8 mouse cellular contexts compared by ENCODE assay signal in the genomic region with DNA sequence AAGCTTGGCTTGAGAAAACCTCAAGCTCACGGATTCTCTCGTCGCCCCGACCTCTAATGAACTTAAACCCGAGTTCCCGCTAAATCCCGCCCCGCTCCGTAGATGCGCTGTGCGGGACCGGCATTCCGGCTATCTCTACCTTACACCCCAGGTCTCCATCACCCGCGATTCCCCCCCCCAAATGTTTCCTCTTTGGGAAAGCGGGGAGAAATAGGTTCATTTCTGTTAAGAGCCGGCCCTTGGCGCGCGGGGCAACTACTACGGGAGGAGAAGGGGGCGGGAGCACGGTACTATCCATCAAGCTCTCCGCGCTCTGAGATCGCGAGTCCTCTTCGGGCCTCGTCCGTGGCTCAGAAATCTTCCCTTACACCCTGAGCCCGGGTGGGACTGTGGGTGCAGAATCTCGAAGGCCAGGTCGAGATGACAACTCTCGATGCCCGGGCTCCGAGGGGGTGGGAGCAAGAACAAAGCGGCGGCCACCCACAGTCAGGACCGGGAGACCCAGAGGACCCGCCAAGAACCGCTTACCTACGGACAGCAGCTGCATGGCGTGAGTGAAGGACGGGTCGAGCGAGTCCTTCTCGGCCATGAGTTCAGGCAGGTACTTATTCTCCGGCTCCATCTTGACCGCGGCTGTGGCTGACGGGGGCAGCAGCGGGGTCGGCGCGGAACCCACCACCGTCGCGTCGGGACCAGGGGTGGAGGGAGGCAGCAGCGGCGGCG. TPM values are rescaled to one million over a fixed set of nuclear protein-coding genes. Genes with fewer than 3 reads are reported as not detected.
DNase-seq lines count a peak whose midpoint lies in the region; ATAC-seq and TF ChIP-seq lines count a peak whose summit lies in the region.

No protein-coding gene starts in this region.

- TF ChIP-seq CTCF in E14TG2a.4 (conservative IDR thresholded peaks at IDR 0.05; ENCODE audit: low read length), result no peak
- no peak for TF ChIP-seq CTCF in lung, embryonic 14.5 days (IDR thresholded peaks at IDR 0.05; ENCODE audit: low read depth)

- peak overlapping the region; percentile 100 for H3K9ac ChIP-seq in forebrain, embryonic 13.5 days
- H3K9ac ChIP-seq in lung, embryonic 14.5 days, result peak overlapping the region; percentile 99

- peaks cover 26% of the 10 kb centered on the region for H3K36me3 ChIP-seq in E14TG2a.4 (ENCODE audit: insufficient read depth, low read length)
- H3K36me3 ChIP-seq in forebrain, embryonic 13.5 days (ENCODE audit: poor library complexity, severe bottlenecking), result no peaks in the 10 kb centered on the region
- H3K36me3 ChIP-seq in lung, embryonic 14.5 days (ENCODE audit: insufficient read depth), result peaks cover 15% of the 10 kb centered on the region

- peak overlapping the region; percentile 96 for H3K4me3 ChIP-seq in E14TG2a.4 (replicated peaks; ENCODE audit: low read length)
- peak overlapping the region; percentile 97 for H3K4me3 ChIP-seq in brown adipose tissue, adult 24 weeks (ENCODE audit: insufficient read depth, low read depth, low read length)
- peak overlapping the region; percentile 100 for H3K4me3 ChIP-seq in forebrain, embryonic 13.5 days
- H3K4me3 ChIP-seq in lung, embryonic 14.5 days (ENCODE audit: low read depth, low read length), result peak overlapping the region; percentile 99

- H3K4me1 ChIP-seq in E14TG2a.4 (replicated peaks; ENCODE audit: low read depth, low read length), result peaks cover 47% of the 10 kb centered on the region
- H3K4me1 ChIP-seq in brown adipose tissue, adult 24 weeks (ENCODE audit: control insufficient read depth, insufficient read depth, insufficient read length, low read length), result peaks cover 4% of the 10 kb centered on the region; the same call in 1 of the 2 replicates
- H3K4me1 ChIP-seq in forebrain, embryonic 13.5 days, result peaks cover 42% of the 10 kb centered on the region
- peaks cover 11% of the 10 kb centered on the region for H3K4me1 ChIP-seq in lung, embryonic 14.5 days (ENCODE audit: insufficient read depth)

- H3K9me3 ChIP-seq in E14TG2a.4 (ENCODE audit: low read length), result no peaks in the 10 kb centered on the region
- no peaks in the 10 kb centered on the region for H3K9me3 ChIP-seq in forebrain, embryonic 13.5 days (replicated peaks)
- no peaks in the 10 kb centered on the region for H3K9me3 ChIP-seq in lung, embryonic 14.5 days (ENCODE audit: low read depth, low read length)

- peak; percentile 2 for ATAC-seq in forebrain, embryonic 13.5 days
- ATAC-seq in lung, embryonic 14.5 days (ENCODE audit: insufficient read depth), result peak; percentile 18
- peak; percentile 11; the same call in 1 of the 2 replicates for ATAC-seq in neutrophil, adult 5-6 weeks (ENCODE audit: extremely low read depth, insufficient number of reproducible peaks, low FRiP score, poor library complexity, severe bottlenecking)

- under 1% methylated on average over 61 of the region's 62 CpGs for WGBS in forebrain, embryonic 13.5 days
- WGBS in lung, embryonic 14.5 days, result under 1% methylated on average over 62 of the region's 62 CpGs

- intact Hi-C loops in heart, postnatal 10 days (cut with DNase I), result loop anchor here (5.0 kb wide), 2 partner anchors 39 to 76 kb away; no protein-coding TSS in a partner anchor

- DNase-seq in heart, postnatal 10 days, result peak; percentile 51 to 62
- DNase-seq in layer of hippocampus, adult 18-20 months (ENCODE audit: low spot score in 2 of 2), result peak; percentile 11 to 20
- DNase-seq in lung, embryonic 14.5 days, result peak; percentile 73
- peak; percentile 54 for DNase-seq in thymus, postnatal 0 days (ENCODE audit: low spot score)

- H3K27me3 ChIP-seq in E14TG2a.4 (ENCODE audit: insufficient read depth, low read length), result peaks cover 44% of the 10 kb centered on the region
- H3K27me3 ChIP-seq in forebrain, embryonic 13.5 days, result no peaks in the 10 kb centered on the region
- no peaks in the 10 kb centered on the region for H3K27me3 ChIP-seq in lung, embryonic 14.5 days (ENCODE audit: insufficient read depth, low read length)

- peak overlapping the region; percentile 98 for H3K27ac ChIP-seq in brown adipose tissue, adult 24 weeks (replicated peaks; ENCODE audit: low read depth, low read length)
- peak overlapping the region; percentile 97 for H3K27ac ChIP-seq in forebrain, embryonic 13.5 days
- H3K27ac ChIP-seq in lung, embryonic 14.5 days (ENCODE audit: low read depth), result peak overlapping the region; percentile 99

- peak overlapping the region; percentile 83 for H3K4me2 ChIP-seq in forebrain, embryonic 13.5 days
- peak overlapping the region; percentile 77 for H3K4me2 ChIP-seq in lung, embryonic 14.5 days

RNA-seq across cellular contexts. Expression of gene Khdrbs1, which starts 0.7 kb away (rescaled TPM):
- 16.9 and 23.4 TPM in 2 replicates for polyA plus RNA-seq in brown adipose tissue, adult 24 weeks (2012; ENCODE audit: insufficient read depth, insufficient read length, missing spikeins)
- polyA plus RNA-seq in forebrain, embryonic 13.5 days (2015; fragmentation: Nextera tagmentation; extraction: Ambion mirVana), result 190 TPM in 2 replicates
- total RNA-seq in heart, postnatal 10 days (2021), result 10 to 100 TPM; 67.8 to 76.8 TPM
- 10 to 100 TPM; 82.7 to 88.7 TPM for total RNA-seq in layer of hippocampus, adult 18-20 months (2021)
- 139 and 144 TPM in 2 replicates for polyA plus RNA-seq in lung, embryonic 14.5 days (2014; fragmentation: Nextera tagmentation; extraction: Ambion mirVana)
- total RNA-seq in neutrophil, adult 5-6 weeks (2017), result 102 and 104 TPM in 2 replicates
- 127 and 145 TPM in 2 replicates for polyA plus RNA-seq in thymus, postnatal 0 days (2015; fragmentation: Nextera tagmentation; extraction: Ambion mirVana)

RNA-seq across cellular contexts. Expression of gene Tmem39b, which starts 44.8 kb away (rescaled TPM):
- polyA plus RNA-seq in brown adipose tissue, adult 24 weeks (2012; ENCODE audit: insufficient read depth, insufficient read length, missing spikeins), result 5.4 and 7.3 TPM in 2 replicates
- 15.5 and 21.1 TPM in 2 replicates for polyA plus RNA-seq in forebrain, embryonic 13.5 days (2015; fragmentation: Nextera tagmentation; extraction: Ambion mirVana)
- 1 to 10 TPM; 4.6 to 6.2 TPM for total RNA-seq in heart, postnatal 10 days (2021)
- 10 to 100 TPM; 12.8 to 15.5 TPM for total RNA-seq in layer of hippocampus, adult 18-20 months (2021)
- 28.7 TPM in 2 replicates for polyA plus RNA-seq in lung, embryonic 14.5 days (2014; fragmentation: Nextera tagmentation; extraction: Ambion mirVana)
- total RNA-seq in neutrophil, adult 5-6 weeks (2017), result 4.4 and 5.0 TPM in 2 replicates
- 7.7 and 9.2 TPM in 2 replicates for polyA plus RNA-seq in thymus, postnatal 0 days (2015; fragmentation: Nextera tagmentation; extraction: Ambion mirVana)

Comparison
In these comparisons a context has a peak if more than half of its experiments do, and no peak if none do; other contexts are left out.
1. Peak in every context shown above with its lines: DNase-seq, ATAC-seq, H3K4me3 ChIP-seq and H3K27ac ChIP-seq.
2. DNase-seq: peak in every context shown above with its lines; median percentile 73 in lung, embryonic 14.5 days; 56 in heart, postnatal 10 days; 54 in thymus, postnatal 0 days; 16 in layer of hippocampus, adult 18-20 months.